Mouse (Mus musculus) lung, postnatal 0 days (tissue): ENCODE results near the gene Optn. TPM values are rescaled to one million over a fixed set of nuclear protein-coding genes. Genes with fewer than 3 reads are reported as not detected.

ENCODE experiments used
- ATAC-seq: fragments of 200-750 bp; cut with Nextera tagmentation; 2 replicates; pipeline ENCODE4 v1.8.0; 2017; ENCODE audit warnings: moderate library complexity
- DNase-seq: peaks from one replicate; pipeline ENCODE4 v3.0.0-alpha.2; 2016; ENCODE audit warnings: low spot score
- H3K27ac ChIP-seq: fragments of 300-500 bp; sonication (generic); 2 replicates; pipeline ENCODE4 v1.5.1; 2014; ENCODE audit warnings: antibody characterized with exemption, mild to moderate bottlenecking, low read length, mixed read lengths
- H3K27me3 ChIP-seq: fragments of 300-500 bp; sonication (generic); replicated peaks from 2 replicates; pipeline ENCODE4 v1.6.1; 2014; ENCODE audit warnings: low read length, mixed read lengths; ENCODE audit not compliant: insufficient read depth
- H3K36me3 ChIP-seq: fragments of 300-500 bp; sonication (generic); 2 replicates; pipeline ENCODE4 v1.6.1; 2014; ENCODE audit warnings: low read length, mixed read lengths; ENCODE audit not compliant: insufficient read depth
- H3K4me1 ChIP-seq: fragments of 300-500 bp; sonication (generic); 2 replicates; pipeline ENCODE4 v1.6.1; 2014; ENCODE audit warnings: antibody characterized with exemption, low read depth, low read length, mixed read lengths; ENCODE audit not compliant: insufficient read depth
- H3K4me2 ChIP-seq: fragments of 300-500 bp; sonication (generic); replicated peaks from 2 replicates; pipeline ENCODE4 v1.6.1; 2014; ENCODE audit warnings: low read depth, mild to moderate bottlenecking, low read length, moderate library complexity, mixed read lengths
- H3K4me3 ChIP-seq: fragments of 300-500 bp; sonication (generic); 2 replicates; pipeline ENCODE4 v1.5.1; 2014; ENCODE audit warnings: low read depth, low read length
- H3K9ac ChIP-seq: fragments of 300-500 bp; sonication (generic); replicated peaks from 2 replicates; pipeline ENCODE4 v1.6.1; 2014; ENCODE audit warnings: low read depth, mild to moderate bottlenecking
- H3K9me3 ChIP-seq: fragments of 300-500 bp; sonication (generic); 2 replicates; pipeline ENCODE4 v1.6.1; 2016; ENCODE audit warnings: low read length, mixed read lengths
- CTCF ChIP-seq: IDR thresholded peaks from 2 replicates; pipeline ENCODE4 v1.5.1; 2016; ENCODE audit warnings: antibody characterized with exemption, mild to moderate bottlenecking
- EP300 ChIP-seq: IDR thresholded peaks from 2 replicates; pipeline ENCODE4 v1.6.1; 2016; ENCODE audit warnings: antibody characterized with exemption, mild to moderate bottlenecking, control low read depth
- WGBS: fragments of 180-500 bp; shearing (Covaris S2); extraction: QIAGEN DNeasy Blood & Tissue Kit; methylation state at CpG from one replicate; pipeline ENCODE4 v1.1.7; 2014; 5-methylcytosine and 5-hydroxymethylcytosine counted together
- polyA plus RNA-seq: library from polyadenylated mRNA; unstranded; fragments of >200 nt; fragmentation: Nextera tagmentation; extraction: Ambion mirVana; gene quantifications from 2 replicates; pipeline ENCODE4 v1.2.1, GENCODE M21; 2015

Optn gene
- polyA plus RNA-seq, 1 experiment from 2014 or later = 23.0 TPM

DNA sequence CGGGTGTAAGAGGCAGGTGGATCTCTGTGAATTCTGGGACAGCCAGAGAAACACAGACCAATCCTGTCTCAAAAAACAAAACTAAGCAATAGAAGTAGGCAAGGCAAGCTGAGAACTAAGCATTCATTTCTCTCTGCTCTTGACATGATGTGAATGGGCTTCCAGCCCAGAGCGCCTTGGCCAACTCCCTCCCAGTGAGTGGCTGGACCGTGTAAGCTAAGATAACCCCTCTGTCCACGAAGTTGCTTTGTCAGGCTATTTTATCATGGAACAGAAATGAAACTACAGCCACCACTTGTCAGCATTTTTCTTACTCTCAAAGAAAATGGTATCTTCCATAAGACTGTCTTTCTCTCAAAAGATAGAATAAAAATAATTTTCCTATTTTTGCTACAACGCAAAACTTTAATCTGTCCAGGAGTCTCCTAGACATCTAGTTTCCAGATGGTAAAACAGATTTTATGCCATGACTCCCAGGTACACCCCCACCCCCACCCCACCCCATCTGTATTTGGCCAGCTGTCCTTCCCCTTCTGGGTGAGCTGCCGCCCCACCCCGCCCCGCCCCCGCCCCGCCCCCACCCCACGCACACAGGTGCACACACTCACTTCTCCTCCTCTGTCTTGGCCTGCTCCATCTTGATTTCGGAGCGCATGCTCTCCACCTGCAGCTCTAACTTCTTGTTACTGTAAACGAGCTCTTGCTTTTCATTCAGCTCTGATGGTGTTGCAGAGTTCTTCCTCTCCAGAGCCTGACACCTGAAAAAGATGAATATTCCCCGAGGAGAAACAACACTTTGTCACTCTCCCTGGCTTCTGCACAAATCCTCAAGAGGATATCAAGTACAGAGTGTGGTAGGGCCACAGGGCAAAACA, 30.1 kb downstream of the Optn start:
- Histone ChIP-seq H3K36me3 (no peaks in the 10 kb centered on the region), H3K4me3 (no peak overlapping the region), H3K4me2 (no peak overlapping the region), H3K9me3 (no peaks in the 10 kb centered on the region), H3K27ac (0 out of 2 replicates have a peak overlapping the region, but pooled peaks have one; percentile 9), H3K9ac (no peak overlapping the region), H3K4me1 (no peaks in the 10 kb centered on the region; the same call in 1 of the 2 replicates), H3K27me3 (no peaks in the 10 kb centered on the region)
- ATAC-seq (peak; percentile 36; the same call in 1 of the 2 replicates), DNase-seq (peak; percentile 49)
- 42% methylated on average over 7 of the region's 15 CpGs for WGBS
- no peak for TF ChIP-seq CTCF

- no peak for ATAC-seq
Observed at GRCm38 (mm10) chr2:5032665-5033064, 31.2 kb downstream of the Optn start.

GRCm38 (mm10) chr2:5031215-5031614, 32.6 kb downstream of the Optn start:
- Histone ChIP-seq H3K27me3 (no peaks in the 10 kb centered on the region), H3K4me2 (no peak overlapping the region), H3K4me1 (no peaks in the 10 kb centered on the region; the same call in 1 of the 2 replicates), H3K4me3 (no peak overlapping the region), H3K9ac (no peak overlapping the region), H3K36me3 (no peaks in the 10 kb centered on the region), H3K9me3 (no peaks in the 10 kb centered on the region), H3K27ac (no peak overlapping the region)
- DNase-seq (no peak), ATAC-seq (no peak)
- TF ChIP-seq CTCF (no peak), EP300 (no peak)
- 79% methylated on average over 7 of the region's 7 CpGs for WGBS

More at GRCm38 (mm10) chr2:5032665-5033064, 31.2 kb downstream of the Optn start:
- H3K4me2 ChIP-seq = no peak overlapping the region
- WGBS = 54% methylated on average over 5 of the region's 5 CpGs
- DNase-seq = peak; percentile 37
- no peaks in the 10 kb centered on the region for H3K36me3 ChIP-seq
- TF ChIP-seq CTCF = peak; percentile 33
- no peak for TF ChIP-seq EP300
- H3K27me3 ChIP-seq = no peaks in the 10 kb centered on the region
- no peak overlapping the region for H3K9ac ChIP-seq
- H3K9me3 ChIP-seq = no peaks in the 10 kb centered on the region
- H3K4me3 ChIP-seq = no peak overlapping the region
- H3K4me1 ChIP-seq = no peaks in the 10 kb centered on the region; the same call in 1 of the 2 replicates
- no peak overlapping the region for H3K27ac ChIP-seq

GRCm38 (mm10) chr2:5029808-5030207, 34.0 kb downstream of the Optn start:
- ATAC-seq (no peak), DNase-seq (no peak)
- H3K36me3 ChIP-seq = no peaks in the 10 kb centered on the region
- H3K4me3 ChIP-seq = no peak overlapping the region
- no peak overlapping the region for H3K9ac ChIP-seq
- WGBS = 93% methylated on average over 4 of the region's 4 CpGs
- no peak for TF ChIP-seq EP300
- no peak for TF ChIP-seq CTCF
- no peaks in the 10 kb centered on the region for H3K4me1 ChIP-seq
- no peaks in the 10 kb centered on the region for H3K27me3 ChIP-seq
- no peak overlapping the region for H3K27ac ChIP-seq
- no peaks in the 10 kb centered on the region for H3K9me3 ChIP-seq
- H3K4me2 ChIP-seq = no peak overlapping the region

GRCm38 (mm10) chr2:5028047-5028446, 35.8 kb downstream of the Optn start:
- no peak overlapping the region for H3K4me2 ChIP-seq
- no peaks in the 10 kb centered on the region for H3K36me3 ChIP-seq
- H3K9me3 ChIP-seq = no peaks in the 10 kb centered on the region
- no peak overlapping the region for H3K4me3 ChIP-seq
- no peak for DNase-seq
- no peak overlapping the region for H3K9ac ChIP-seq
- H3K27me3 ChIP-seq = no peaks in the 10 kb centered on the region
- ATAC-seq = no peak
- 82% methylated on average over 7 of the region's 7 CpGs for WGBS
- TF ChIP-seq CTCF = no peak
- TF ChIP-seq EP300 = no peak
- H3K4me1 ChIP-seq = no peaks in the 10 kb centered on the region
- no peak overlapping the region for H3K27ac ChIP-seq

DNA sequence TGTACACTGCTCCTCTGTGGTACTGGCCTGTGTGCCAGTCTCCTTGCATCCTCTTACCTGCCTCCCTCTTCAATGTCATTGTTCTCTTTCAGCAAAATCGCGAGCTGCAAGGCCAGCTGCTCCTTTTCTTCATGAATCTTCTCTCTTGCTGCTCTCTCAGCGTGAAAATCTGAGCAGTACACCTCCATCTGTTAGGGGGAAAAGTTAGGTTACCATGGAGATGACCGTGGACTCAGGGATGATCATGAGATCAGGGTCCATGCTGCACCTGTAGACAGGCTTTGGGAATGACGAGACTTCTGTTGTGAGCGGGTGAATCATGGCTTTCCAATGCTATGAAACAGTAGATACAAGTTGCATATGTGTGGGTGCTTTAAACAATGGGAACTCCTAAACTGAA, 36.8 kb downstream of the Optn start:
- 68% methylated on average over 6 of the region's 6 CpGs for WGBS
- no peaks in the 10 kb centered on the region for H3K9me3 ChIP-seq
- H3K4me2 ChIP-seq = no peak overlapping the region
- no peak for ATAC-seq
- no peaks in the 10 kb centered on the region for H3K27me3 ChIP-seq
- no peak overlapping the region for H3K4me3 ChIP-seq
- H3K9ac ChIP-seq = no peak overlapping the region
- H3K36me3 ChIP-seq = no peaks in the 10 kb centered on the region
- DNase-seq = no peak
- no peaks in the 10 kb centered on the region for H3K4me1 ChIP-seq
- H3K27ac ChIP-seq = no peak overlapping the region
- TF ChIP-seq CTCF = no peak
